Mouse (Mus musculus) frontal cortex, postnatal 14 days (tissue): ENCODE data around the gene Rbm42.

Experiments used
- DNase-seq, 2 experiments: peaks; one replicate each; pipeline ENCODE4 v3.0.0; 2022; ENCODE audit warnings: low spot score in 2 of 2

The Rbm42 gene

DNA sequence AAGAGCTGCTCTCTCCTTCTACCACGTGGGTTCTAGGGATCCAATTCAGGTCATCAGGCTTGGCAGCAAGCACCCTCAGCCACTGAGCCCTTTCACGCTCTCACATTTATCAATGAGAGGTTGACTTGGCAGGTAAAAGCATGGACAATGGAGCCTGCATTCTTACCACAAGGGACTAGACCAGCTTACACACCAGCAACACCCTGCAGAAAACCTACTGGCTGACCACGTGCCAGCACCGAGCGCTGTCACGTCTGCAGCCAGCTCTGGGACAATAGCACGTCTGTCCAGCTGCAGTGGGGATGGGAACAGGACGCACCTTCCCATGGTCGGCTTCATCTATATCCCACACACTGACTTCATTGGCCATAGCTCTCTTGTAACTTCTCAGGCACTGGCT is 31.5 kb downstream of the Rbm42 start:
- DNase-seq: no peak

DNA sequence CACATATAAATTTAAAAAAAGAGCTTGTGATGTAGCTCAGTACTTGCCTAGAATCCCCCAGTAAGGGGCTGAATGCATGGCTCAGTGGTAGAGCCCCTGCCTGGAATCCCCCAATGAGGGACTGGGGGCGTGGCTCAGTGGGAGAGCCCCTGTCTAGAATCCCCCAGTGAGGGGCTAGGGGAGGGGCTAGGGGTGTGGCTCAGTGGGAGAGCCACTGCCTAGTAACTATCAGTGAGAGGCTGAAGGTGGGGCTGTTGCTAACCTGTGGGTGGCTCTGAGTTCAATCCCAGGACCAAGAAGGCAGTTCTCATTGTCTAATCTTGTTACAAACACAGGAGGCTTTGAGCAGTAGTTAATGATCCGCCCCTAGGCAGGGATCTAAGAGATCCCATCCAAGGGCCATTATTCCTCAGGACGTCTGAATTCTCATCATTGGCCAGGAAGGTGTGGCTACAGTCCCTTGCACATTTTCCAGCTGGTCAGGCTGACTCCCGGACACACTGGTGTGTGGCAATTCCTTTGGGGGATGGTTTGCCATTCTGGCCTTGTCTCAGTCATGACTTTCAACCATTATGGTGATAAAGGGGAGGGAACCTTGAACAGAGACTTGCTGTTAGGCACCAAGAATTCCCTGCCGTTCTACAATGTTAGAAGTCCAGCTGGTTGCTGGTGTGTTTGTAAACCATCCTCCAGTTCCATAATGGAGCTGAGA is 34.9 kb downstream of the Rbm42 start:
- no peak for DNase-seq

DNA sequence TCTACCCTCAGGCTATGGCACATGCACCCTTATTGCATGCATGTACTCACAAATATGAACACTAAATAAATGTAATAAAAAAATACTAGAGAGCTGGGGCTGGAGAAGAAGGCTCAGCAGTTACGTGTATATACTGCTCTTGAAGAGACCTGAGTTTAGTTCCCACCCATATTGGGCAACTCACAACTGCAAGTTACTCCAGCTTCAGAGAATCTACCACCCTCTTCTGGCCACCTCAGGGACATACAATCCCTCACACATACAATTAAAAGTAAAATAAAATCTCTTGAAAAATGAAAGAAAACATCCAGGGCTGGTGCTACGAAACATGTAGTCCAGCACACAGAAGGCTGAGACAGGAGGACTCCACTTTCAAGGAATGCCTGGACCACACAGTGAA is 35.7 kb downstream of the Rbm42 start:
- DNase-seq: no peak

DNA sequence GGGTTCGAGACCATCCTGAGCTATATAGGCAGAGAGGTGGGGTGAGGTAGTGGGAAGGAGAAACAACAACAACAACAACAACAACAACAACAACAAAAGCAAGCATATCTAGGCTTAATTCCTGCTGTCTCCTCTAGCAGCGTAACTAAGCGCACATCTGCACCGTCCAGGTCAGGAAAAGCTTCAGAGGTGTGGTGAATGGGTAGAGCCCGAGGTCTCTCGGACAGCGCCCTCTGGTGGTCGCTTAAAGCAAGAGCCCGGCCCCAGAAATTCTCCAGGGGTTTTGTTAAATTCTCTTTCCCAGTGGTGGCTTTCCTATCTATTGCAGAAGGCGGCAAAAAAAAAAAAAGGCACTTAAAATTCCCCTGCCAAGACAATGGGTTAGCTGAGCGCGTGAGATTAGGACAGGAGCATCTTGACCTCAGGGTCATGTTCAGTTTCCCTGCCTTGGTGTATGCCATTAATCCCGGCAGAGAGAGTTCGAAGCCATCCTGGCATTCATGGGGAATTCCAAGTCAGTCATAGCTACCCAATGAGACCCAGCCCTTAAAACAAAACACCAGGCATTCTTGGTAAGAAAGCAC is 36.5 kb downstream of the Rbm42 start:
- DNase-seq: peak in 1 of 2 experiments; percentile 51

DNA sequence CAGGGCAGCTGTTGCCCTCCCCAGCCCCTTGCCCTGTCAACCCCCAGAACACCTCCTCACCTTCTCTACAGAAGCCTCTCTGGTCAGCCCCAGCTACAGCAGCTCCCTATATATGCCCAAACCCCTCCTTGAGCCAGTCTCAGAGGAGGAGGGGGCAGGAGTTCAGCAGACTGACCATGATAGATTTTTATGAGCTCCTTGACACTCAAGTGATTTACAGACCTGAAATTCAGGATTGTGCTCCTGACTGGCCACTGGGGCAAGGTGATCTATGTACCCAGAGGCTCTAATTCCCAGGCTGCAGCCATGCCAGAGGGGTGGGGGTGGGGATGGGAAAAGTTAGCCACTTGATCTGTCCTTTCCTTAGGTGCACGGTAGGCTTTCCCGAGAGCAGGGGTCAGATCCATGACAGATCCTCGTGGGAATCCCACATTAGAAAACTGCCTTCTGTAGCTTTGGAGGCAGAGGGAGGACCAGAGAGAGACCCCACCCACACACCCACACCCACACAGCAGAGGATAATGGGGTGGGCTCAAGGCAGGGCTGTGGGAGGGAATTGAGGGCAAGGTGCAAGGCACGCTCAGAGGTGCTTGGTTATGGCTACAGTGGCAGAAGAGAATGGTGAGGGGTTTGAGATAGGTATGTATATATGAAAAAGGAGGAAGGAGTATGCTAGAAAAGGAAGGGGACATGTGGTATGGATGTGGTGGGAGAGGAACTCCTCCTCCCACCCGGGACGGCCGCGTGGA is 37.3 kb downstream of the Rbm42 start, which contains the start of gene Upk1a:
Gene Upk1a, minus strand, starts transcription at position 194 of the 749 bp plus-strand sequence.
- no peak for DNase-seq

DNA sequence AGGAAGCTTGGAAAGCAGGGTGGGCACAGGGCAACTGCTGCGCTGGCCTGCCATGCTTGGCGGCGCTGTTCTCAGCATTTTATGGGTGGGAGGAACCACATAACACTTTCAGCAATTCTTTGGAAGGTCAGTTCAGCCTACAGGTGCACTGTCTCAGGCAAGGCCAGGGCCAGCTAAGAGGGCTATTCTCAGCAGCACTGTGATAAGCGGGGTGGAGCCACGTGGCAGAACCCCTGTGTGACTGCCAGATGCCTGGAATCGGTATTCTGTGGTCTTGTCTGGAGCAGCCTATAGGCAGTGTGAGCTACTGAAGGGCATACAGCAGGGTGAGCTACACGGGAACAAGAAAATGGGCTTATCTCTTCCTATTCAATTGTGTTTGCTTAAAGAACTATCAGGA is 40.1 kb downstream of the Rbm42 start:
- DNase-seq: no peak

DNA sequence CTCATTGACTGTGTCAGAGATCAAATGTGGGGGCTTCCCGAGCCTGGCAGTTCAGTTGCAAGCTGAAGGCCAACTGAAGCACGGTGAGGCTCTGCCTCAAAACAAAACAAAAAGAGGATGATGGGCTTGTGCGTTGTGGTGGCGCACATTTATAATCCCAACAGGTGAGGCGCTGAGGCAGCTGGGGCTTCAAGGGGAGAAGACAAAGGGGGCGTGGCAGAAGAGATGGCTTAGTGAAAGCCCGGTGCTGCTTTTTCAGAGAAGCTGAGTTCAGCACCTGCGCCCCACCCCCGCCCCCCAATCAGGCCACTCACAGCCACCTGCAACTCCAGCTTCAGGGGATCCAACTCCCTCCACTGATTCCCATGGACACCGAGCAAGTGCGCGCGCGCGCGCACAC is 41.6 kb downstream of the Rbm42 start:
- DNase-seq: no peak

DNA sequence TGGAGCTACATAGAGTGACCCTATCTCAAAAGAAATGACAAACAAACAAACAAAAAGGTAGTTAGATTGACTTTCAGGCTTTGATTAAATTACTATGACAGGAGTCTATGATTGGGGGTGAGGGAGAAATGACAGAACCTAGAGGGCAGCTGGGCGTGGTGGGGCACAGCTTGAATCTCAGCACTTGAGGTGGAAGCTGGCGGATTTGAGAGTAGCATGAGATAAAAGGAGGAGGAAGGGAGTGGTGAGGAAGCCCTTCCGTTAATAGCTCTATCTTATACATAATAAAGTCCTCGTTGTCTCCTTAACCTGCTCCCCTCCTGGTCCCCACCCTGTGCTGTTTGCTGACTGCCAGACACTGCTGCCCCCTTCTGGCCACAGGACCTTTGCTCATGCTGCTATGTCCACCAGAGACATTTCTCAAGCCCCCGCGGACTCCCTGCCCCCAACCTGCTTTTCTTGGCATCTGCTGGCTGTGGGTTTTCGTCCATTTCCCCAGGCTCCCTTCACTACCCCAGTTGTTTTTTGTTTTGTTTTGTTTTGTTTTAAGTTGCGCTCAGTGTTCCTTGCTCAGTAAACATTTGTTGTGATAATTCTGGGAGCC is 42.3 kb downstream of the Rbm42 start:
- no peak for DNase-seq

DNA sequence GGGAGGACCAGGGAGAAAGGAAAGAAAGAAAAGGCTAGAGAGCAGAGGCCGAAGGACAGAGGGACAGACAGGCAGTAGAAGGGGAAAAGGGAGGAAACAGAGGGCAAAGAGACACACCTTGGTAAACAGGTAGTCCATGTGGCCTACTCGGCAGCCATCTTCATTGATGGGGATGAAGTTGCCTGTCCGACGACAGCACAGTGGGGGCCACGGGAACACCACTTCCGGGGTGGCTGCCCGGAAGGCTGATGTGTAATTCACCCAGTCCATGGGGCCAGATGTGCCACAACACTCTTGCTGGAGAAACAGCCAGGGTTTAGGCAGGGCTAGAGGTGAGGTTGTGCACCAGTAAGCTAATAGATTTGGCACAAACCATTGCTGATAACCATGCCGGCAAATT is 45.2 kb downstream of the Rbm42 start:
- no peak for DNase-seq

DNA sequence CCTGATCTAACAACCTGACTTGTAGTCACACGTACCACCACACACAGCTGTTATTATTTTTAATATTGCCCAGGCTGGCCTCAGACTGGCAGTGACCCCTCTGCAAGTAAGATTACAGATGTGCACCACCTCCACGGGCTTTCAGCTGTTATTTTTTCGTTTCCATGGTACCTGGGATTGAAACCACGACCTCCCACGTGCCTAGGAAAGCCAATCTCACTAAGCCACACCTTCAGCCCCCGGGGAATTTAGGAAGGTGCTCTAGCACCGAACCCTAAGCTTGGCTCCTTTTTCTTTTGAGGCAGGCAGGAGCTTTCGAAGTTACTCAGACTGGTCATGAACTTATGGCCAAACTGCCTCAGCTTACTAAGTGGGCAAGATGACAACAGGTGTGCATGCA is 45.7 kb downstream of the Rbm42 start:
- DNase-seq: no peak

DNA sequence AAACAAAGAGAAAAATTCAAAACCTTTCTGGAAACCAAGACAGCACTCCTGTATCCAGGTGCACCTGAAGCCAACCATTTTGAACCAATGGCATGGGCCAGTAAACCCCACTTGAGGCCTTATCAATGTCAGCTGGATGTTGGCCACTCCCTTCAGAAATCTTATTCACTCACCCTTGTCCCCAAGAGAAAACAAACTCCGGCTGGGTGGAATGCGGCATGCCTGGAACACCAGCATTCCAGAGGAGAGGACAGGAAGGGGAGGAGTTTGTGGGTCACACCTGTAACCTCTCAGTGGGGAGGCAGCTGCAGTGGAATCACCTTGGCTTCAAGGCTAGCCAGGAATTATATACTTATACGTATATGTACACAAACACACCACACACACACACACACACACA is 47.5 kb downstream of the Rbm42 start:
- no peak for DNase-seq

DNA sequence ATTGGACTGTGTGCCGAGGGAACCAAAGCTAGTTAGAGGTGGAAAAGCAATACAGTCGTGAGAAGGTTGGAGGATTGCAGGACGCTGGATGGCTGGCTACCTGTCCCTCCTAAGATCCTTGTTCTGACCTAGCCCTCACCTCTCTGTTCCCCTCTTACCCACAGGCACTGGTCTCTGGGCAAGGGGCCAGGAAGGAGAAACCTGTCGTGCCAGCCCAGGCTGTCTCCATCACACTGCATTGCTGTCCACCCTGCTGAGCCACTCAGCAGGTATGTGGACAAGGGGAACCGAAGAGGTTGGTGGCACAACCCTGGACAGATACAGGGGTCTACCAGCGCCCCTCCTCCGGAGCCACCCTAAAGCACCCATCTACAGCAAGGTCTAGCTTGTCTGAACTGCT is 49.5 kb downstream of the Rbm42 start:
- DNase-seq: no peak

DNA sequence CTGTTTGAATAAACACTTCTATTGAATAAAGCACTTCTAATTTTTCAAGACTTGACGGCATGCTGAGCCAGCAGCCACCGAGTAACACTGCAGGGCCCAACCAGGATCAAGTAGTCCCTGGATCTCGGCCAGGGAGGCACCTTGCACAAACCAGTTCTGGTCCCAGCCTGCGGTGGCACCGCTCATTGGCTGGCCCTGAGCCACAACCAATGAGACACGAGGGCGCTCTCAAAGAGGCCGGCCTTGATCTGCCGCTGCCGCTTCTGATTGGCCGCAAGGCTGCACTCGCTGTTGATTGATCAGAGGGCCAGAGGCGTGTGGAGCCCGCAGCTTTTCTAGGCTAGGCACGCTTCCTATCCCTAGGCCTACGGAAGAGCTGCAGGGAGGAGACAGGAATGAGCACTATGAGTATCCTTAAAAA is 50.2 kb downstream of the Rbm42 start:
- peak; percentile 85 to 87 for DNase-seq

DNA sequence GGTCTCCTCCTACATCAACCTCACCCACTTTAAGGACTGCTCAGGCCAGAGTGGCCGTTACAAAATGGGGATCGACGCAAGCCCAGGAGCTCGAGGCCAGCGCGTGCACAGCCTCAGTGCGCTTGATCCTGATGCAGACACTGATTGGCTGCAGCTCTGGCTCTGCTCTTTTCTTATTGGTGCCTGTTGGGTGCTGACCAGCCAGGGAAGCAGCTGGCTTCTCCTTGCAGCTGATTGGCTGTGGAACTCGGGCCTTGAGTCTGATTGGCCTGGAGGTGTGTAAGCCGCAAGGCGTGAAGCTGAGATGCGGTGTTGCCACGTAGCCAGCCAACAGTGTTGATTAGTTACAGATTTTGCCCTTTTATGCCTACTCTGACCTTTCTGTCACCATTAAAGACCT is 51.3 kb downstream of the Rbm42 start, which contains the start of gene Zbtb32:
Gene Zbtb32, minus strand, starts transcription at position 124 of the 400 bp plus-strand sequence.
- DNase-seq: no peak

DNA sequence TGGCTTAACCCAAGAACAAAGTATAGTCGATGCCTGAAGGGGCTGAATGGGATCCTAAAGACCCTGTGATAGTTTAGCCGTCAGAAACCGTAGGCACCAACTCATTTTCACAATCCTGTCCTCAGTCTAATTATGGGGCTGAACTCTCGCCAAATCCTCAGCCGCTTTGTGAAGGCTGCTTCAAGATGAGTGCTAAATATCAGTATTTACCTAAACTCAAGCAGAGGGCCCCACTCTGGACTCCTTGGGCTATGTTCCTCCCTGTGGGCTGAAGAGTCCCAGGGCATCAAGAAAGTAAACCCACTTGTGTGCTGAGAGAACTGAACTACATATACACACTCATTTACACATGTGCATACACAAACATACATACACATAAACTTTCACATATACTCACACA is 53.3 kb downstream of the Rbm42 start:
- DNase-seq: no peak

DNA sequence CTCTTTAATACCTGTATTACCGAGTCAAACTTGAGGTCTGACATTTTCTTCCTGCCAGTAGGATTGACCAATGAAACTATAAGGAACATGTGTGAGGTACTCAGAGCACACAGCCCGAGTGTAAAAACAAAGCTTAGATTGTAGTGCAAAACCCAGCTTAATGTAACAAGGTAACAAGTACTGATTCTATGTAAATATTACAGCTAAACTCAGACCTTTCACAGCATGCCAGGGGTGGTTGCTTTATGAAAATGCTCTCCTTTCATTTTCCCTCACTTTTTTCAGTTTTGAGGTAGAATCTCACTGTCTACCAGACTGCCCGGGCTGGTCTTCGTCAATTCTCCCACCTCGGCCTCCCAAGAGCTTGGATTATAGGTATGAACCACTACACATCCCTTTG is 54.0 kb downstream of the Rbm42 start:
- no peak for DNase-seq

DNA sequence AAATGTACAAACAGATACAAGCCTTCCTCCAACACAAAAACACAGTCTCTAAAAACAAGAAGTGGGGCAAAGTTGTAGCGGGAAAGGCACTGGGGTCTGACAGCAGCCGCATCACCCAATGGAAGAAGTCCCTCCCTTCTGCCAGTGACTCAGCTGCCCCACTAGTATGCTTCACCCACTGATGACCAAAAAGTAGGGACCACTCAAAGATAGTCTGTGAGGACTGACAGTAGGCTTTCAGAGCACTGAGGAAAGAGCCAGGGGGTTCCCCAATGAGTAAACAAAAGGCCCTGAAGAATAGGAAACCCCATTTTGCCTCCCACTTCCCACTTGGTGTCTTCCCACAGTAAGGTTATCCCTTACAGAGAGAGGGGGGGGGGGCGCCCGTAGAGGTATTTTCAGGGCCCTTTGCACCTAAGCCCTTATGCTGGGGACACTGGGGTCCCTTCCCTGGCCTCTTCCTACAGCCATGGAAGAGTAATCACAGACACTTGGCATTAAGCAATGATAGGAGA is 55.5 kb downstream of the Rbm42 start:
- DNase-seq: no peak

DNA sequence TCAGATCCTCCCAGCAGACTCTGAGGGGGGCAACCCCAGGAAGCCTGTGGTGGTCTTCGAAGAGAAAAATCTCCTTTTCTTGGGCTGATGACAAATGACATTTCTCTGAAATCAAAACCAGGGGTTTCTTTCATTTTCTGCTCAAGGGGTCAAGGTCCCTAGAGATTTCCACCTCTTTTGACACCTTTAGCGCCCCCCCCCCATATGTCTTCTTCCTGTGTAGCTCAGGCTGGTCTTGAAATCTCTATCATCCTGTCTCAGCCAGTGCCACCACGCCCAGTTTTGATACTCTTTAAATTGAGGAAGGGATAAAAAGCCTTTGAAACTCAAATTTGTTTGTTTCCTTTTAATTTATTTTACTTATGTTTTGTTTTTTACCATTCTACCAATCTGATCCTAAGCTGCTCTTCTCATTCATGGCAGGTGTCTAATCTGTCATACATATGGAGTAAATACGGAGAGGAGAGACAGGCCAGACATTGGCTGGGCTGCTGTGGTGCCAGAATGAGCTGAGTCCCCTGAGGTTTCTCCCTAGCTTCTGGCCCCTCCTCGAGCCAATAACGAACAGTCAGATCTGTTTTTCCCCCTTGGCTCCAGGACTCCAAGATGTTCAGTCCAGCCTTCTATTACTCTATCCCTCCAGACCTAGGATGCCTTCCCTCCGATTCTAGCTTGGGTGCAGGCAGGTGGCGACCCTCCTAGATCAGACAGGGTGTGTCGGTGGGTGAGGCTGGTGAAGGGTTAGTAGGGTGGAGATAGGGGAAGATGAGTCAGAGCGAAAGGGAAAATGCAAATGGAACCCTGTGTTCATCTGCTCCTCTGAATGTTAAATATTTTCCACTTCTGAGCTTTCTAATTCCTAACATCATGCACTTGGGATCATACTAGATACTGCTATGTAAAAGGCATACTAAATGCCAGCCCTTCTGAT is 56.3 kb downstream of the Rbm42 start:
- DNase-seq: no peak

DNA sequence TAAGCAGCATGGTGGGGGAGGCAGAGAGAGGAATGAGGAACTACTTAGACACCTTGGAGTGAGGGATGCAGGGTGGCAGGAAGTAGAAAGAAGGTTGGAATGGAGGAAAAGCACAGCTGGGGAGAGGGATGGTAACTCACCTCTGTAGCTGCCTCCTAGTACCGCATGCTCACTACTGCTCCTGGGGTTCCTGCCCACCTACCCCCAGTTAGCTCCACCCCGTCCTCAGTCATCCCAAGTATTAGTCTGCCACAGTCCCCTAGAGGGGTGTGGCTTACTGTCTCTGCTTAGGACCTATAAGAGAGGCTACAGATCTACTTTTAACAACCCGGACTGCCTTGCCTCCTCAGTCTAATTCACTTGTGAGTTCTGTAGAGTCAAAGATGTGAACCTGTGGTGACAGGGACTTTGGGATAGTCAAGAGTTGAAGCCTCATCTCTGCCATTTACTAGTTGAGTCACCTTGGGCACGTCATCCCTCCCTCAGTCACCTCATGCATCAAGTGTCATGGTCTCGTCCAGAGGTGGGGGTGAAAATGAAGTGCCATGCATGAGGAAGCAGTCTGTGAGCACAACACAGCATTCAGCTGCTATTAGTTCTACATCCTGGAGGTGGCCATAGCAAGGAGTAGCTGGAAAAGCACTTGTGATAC is 57.2 kb downstream of the Rbm42 start:
- no peak for DNase-seq

DNA sequence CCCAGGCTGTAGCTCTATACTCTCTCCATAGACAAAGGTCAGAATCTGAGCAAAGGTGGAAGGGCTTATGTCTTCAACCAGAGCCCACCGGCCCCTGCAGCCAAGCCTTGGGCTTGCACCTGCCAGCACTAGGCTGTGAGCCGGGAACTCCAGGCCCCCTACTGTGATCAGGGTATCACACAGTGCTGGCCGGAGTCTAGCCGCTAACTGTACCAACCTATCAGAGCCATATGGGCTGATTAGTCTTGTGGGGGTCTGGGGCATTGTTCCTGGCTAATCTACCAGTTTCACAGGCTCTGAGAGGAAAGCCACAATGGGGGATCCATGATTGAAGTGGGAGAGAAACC is 58.5 kb downstream of the Rbm42 start:
- no peak for DNase-seq
